Comparison of ENCODE assay signal across 8 mouse cellular contexts in genomic region chr2:28639794-28640193, GRCm38 (mm10). TPM values are rescaled to one million over a fixed set of nuclear protein-coding genes. Genes with fewer than 3 reads are reported as not detected.
A peak's percentile ranks its signal among the peaks of the same experiment; 100 is the strongest.
DNase-seq lines count a peak whose midpoint lies in the region; ATAC-seq and TF ChIP-seq lines count a peak whose summit lies in the region.

No protein-coding gene starts in this region.

- DNase-seq in forebrain, embryonic 11.5 days (ENCODE audit: low spot score), result peak; percentile 71
- peak; percentile 15 to 30 for DNase-seq in left cerebral cortex, postnatal 14 days (ENCODE audit: low spot score in 2 of 2)
- no peak for DNase-seq in left cerebral cortex, adult 18-20 months (ENCODE audit: low spot score in 2 of 2)
- peak; percentile 27 for DNase-seq in adipocyte (ENCODE audit: low spot score)
- DNase-seq in limb, embryonic 14.5 days (ENCODE audit: low spot score), result peak; percentile 18

- H3K36me3 ChIP-seq in forebrain, embryonic 11.5 days (ENCODE audit: control insufficient read depth, insufficient read depth, low read length), result no peaks in the 10 kb centered on the region
- H3K36me3 ChIP-seq in forebrain, embryonic 15.5 days, result no peaks in the 10 kb centered on the region
- no peaks in the 10 kb centered on the region for H3K36me3 ChIP-seq in limb, embryonic 14.5 days (ENCODE audit: control insufficient read depth, insufficient read depth, low read length)
- H3K36me3 ChIP-seq in testis, adult 2 months (ENCODE audit: control insufficient read depth, insufficient read depth, low read length), result no peaks in the 10 kb centered on the region

- no peak overlapping the region for H3K27ac ChIP-seq in forebrain, embryonic 11.5 days (ENCODE audit: low read depth, low read length)
- no peak overlapping the region for H3K27ac ChIP-seq in forebrain, embryonic 15.5 days (replicated peaks)
- H3K27ac ChIP-seq in limb, embryonic 14.5 days (replicated peaks; ENCODE audit: low read depth, low read length), result no peak overlapping the region
- H3K27ac ChIP-seq in testis, adult 2 months (ENCODE audit: control insufficient read depth, insufficient read depth, low read depth, low read length), result no peak overlapping the region

- H3K9me3 ChIP-seq in forebrain, embryonic 11.5 days (ENCODE audit: control insufficient read depth, low read length), result no peaks in the 10 kb centered on the region
- no peaks in the 10 kb centered on the region for H3K9me3 ChIP-seq in forebrain, embryonic 15.5 days
- no peaks in the 10 kb centered on the region for H3K9me3 ChIP-seq in limb, embryonic 14.5 days (ENCODE audit: control insufficient read depth, low read length)

- no peak overlapping the region for H3K4me3 ChIP-seq in forebrain, embryonic 11.5 days (ENCODE audit: low read depth, low read length)
- H3K4me3 ChIP-seq in forebrain, embryonic 15.5 days, result no peak overlapping the region
- no peak overlapping the region for H3K4me3 ChIP-seq in limb, embryonic 14.5 days (replicated peaks; ENCODE audit: low read length)
- H3K4me3 ChIP-seq in testis, adult 2 months (ENCODE audit: control insufficient read depth, low read depth, low read length), result no peak overlapping the region

- intact Hi-C loops in left cerebral cortex, postnatal 14 days (cut with DNase I), result no loop called here

- H3K9ac ChIP-seq in forebrain, embryonic 11.5 days (ENCODE audit: low read length), result no peak overlapping the region
- H3K9ac ChIP-seq in forebrain, embryonic 15.5 days (replicated peaks), result no peak overlapping the region
- no peak overlapping the region for H3K9ac ChIP-seq in limb, embryonic 14.5 days (ENCODE audit: low read depth, low read length, severe bottlenecking)

- H3K27me3 ChIP-seq in forebrain, embryonic 11.5 days (ENCODE audit: control insufficient read depth, insufficient read depth, low read length), result no peaks in the 10 kb centered on the region
- H3K27me3 ChIP-seq in forebrain, embryonic 15.5 days, result no peaks in the 10 kb centered on the region
- H3K27me3 ChIP-seq in limb, embryonic 14.5 days (ENCODE audit: control insufficient read depth, insufficient read depth, low read length), result no peaks in the 10 kb centered on the region
- H3K27me3 ChIP-seq in testis, adult 2 months (ENCODE audit: control insufficient read depth, insufficient read depth, low read length), result no peaks in the 10 kb centered on the region

- peaks cover 5% of the 10 kb centered on the region for H3K4me1 ChIP-seq in forebrain, embryonic 11.5 days (replicated peaks; ENCODE audit: control insufficient read depth, insufficient read depth, low read length)
- peaks cover 30% of the 10 kb centered on the region for H3K4me1 ChIP-seq in forebrain, embryonic 15.5 days
- peaks cover 16% of the 10 kb centered on the region for H3K4me1 ChIP-seq in limb, embryonic 14.5 days (ENCODE audit: control insufficient read depth, insufficient read depth, low read length)
- H3K4me1 ChIP-seq in testis, adult 2 months (ENCODE audit: control insufficient read depth, insufficient read depth, low read length), result peaks cover 13% of the 10 kb centered on the region

- H3K4me2 ChIP-seq in forebrain, embryonic 11.5 days (ENCODE audit: low read depth, low read length, severe bottlenecking), result no peak overlapping the region
- H3K4me2 ChIP-seq in forebrain, embryonic 15.5 days (replicated peaks), result no peak overlapping the region
- H3K4me2 ChIP-seq in limb, embryonic 14.5 days (replicated peaks; ENCODE audit: low read depth, low read length, severe bottlenecking), result no peak overlapping the region

- TF ChIP-seq CTCF in testis, adult 2 months (IDR thresholded peaks at IDR 0.05; ENCODE audit: control insufficient read depth, insufficient read depth, insufficient replicate concordance, low read depth, low read length), result peak; percentile 39; the same call in 1 of the 2 replicates

- no peak for TF ChIP-seq POLR2A in limb, embryonic 14.5 days (IDR thresholded peaks at IDR 0.05; ENCODE audit: borderline replicate concordance, extremely low read depth, insufficient read depth, insufficient read length)
- TF ChIP-seq POLR2A in testis, adult 2 months (IDR thresholded peaks at IDR 0.05; ENCODE audit: control insufficient read depth, low read depth, low read length), result no peak

- 52% methylated on average over 7 of the region's 7 CpGs for WGBS in forebrain, embryonic 11.5 days
- 56% methylated on average over 7 of the region's 7 CpGs for WGBS in forebrain, embryonic 15.5 days
- WGBS in limb, embryonic 14.5 days, result 58% methylated on average over 7 of the region's 7 CpGs

- ATAC-seq in forebrain, embryonic 11.5 days (replicated peaks; ENCODE audit: low FRiP score), result no peak
- ATAC-seq in forebrain, embryonic 15.5 days (replicated peaks), result no peak
- no peak for ATAC-seq in limb, embryonic 14.5 days (ENCODE audit: low FRiP score, low read depth)
- ATAC-seq in megakaryocyte-erythroid progenitor cell, adult 5-6 weeks (replicated peaks; ENCODE audit: low FRiP score, low TSS enrichment, poor library complexity, severe bottlenecking), result no peak

RNA-seq across cellular contexts. Expression of gene Tsc1, which starts 1.2 kb away (rescaled TPM):
- 27.4 and 32.4 TPM in 2 replicates for polyA plus RNA-seq in forebrain, embryonic 11.5 days (2014; fragmentation: Nextera tagmentation; extraction: Ambion mirVana)
- polyA plus RNA-seq in forebrain, embryonic 15.5 days (2015; fragmentation: Nextera tagmentation; extraction: Ambion mirVana), result 35.8 and 38.4 TPM in 2 replicates
- 10 to 100 TPM; 43.4 to 45.1 TPM for total RNA-seq in left cerebral cortex, postnatal 14 days (2021)
- total RNA-seq in left cerebral cortex, adult 18-20 months (2021), result 10 to 100 TPM; 54.4 to 58.4 TPM
- 18.5 and 20.4 TPM in 2 replicates for polyA plus RNA-seq in limb, embryonic 14.5 days (2012; rRNA removed)
- 15.7 and 17.8 TPM in 2 replicates for polyA plus RNA-seq in limb, embryonic 14.5 days (2014; fragmentation: Nextera tagmentation; extraction: Ambion mirVana)
- 20.3 and 21.6 TPM in 2 replicates for polyA plus RNA-seq in testis, adult 2 months (2012; rRNA removed)
- total RNA-seq in megakaryocyte-erythroid progenitor cell, adult 5-6 weeks (2014; fragmentation: Nextera tagmentation), result 20.1 and 32.0 TPM in 2 replicates
- total RNA-seq in megakaryocyte-erythroid progenitor cell, adult 5-6 weeks (2017), result 10.9 and 24.3 TPM in 2 replicates

RNA-seq across cellular contexts. Expression of gene Gfi1b, which starts 18.0 kb away (rescaled TPM):
- 3.4 and 3.5 TPM in 2 replicates for polyA plus RNA-seq in forebrain, embryonic 11.5 days (2014; fragmentation: Nextera tagmentation; extraction: Ambion mirVana)
- not detected in 2 replicates for polyA plus RNA-seq in forebrain, embryonic 15.5 days (2015; fragmentation: Nextera tagmentation; extraction: Ambion mirVana)
- total RNA-seq in left cerebral cortex, postnatal 14 days (2021), result not detected
- total RNA-seq in left cerebral cortex, adult 18-20 months (2021), result not detected
- polyA plus RNA-seq in limb, embryonic 14.5 days (2012; rRNA removed), result 0.33 and 0.51 TPM in 2 replicates
- polyA plus RNA-seq in limb, embryonic 14.5 days (2014; fragmentation: Nextera tagmentation; extraction: Ambion mirVana), result 0.29 and 0.32 TPM in 2 replicates
- polyA plus RNA-seq in testis, adult 2 months (2012; rRNA removed), result 1.0 and 1.3 TPM in 2 replicates
- total RNA-seq in megakaryocyte-erythroid progenitor cell, adult 5-6 weeks (2014; fragmentation: Nextera tagmentation), result 331 and 332 TPM in 2 replicates
- total RNA-seq in megakaryocyte-erythroid progenitor cell, adult 5-6 weeks (2017), result 91.3 and 113 TPM in 2 replicates

RNA-seq across cellular contexts. Expression of gene Gtf3c5, which starts 56.2 kb away (rescaled TPM):
- 41.6 and 42.3 TPM in 2 replicates for polyA plus RNA-seq in forebrain, embryonic 11.5 days (2014; fragmentation: Nextera tagmentation; extraction: Ambion mirVana)
- polyA plus RNA-seq in forebrain, embryonic 15.5 days (2015; fragmentation: Nextera tagmentation; extraction: Ambion mirVana), result 41.8 and 42.3 TPM in 2 replicates
- total RNA-seq in left cerebral cortex, postnatal 14 days (2021), result 10 to 100 TPM; 15.8 to 17.6 TPM
- total RNA-seq in left cerebral cortex, adult 18-20 months (2021), result 10 to 100 TPM; 19.1 to 19.4 TPM
- 52.4 and 52.6 TPM in 2 replicates for polyA plus RNA-seq in limb, embryonic 14.5 days (2012; rRNA removed)
- polyA plus RNA-seq in limb, embryonic 14.5 days (2014; fragmentation: Nextera tagmentation; extraction: Ambion mirVana), result 29.7 and 31.1 TPM in 2 replicates
- polyA plus RNA-seq in testis, adult 2 months (2012; rRNA removed), result 17.3 and 17.7 TPM in 2 replicates
- 33.9 and 43.0 TPM in 2 replicates for total RNA-seq in megakaryocyte-erythroid progenitor cell, adult 5-6 weeks (2014; fragmentation: Nextera tagmentation)
- 18.8 and 25.7 TPM in 2 replicates for total RNA-seq in megakaryocyte-erythroid progenitor cell, adult 5-6 weeks (2017)

RNA-seq across cellular contexts. Expression of gene Spaca9, which starts 59.7 kb away (rescaled TPM):
- 1.5 and 2.1 TPM in 2 replicates for polyA plus RNA-seq in forebrain, embryonic 11.5 days (2014; fragmentation: Nextera tagmentation; extraction: Ambion mirVana)
- polyA plus RNA-seq in forebrain, embryonic 15.5 days (2015; fragmentation: Nextera tagmentation; extraction: Ambion mirVana), result 1.5 and 1.8 TPM in 2 replicates
- not detected for total RNA-seq in left cerebral cortex, postnatal 14 days (2021)
- under 1 TPM in 1 of 2 experiments, not detected in 1; 0.61 TPM for total RNA-seq in left cerebral cortex, adult 18-20 months (2021)
- polyA plus RNA-seq in limb, embryonic 14.5 days (2012; rRNA removed), result 1.6 TPM in 2 replicates
- 1.4 and 2.1 TPM in 2 replicates for polyA plus RNA-seq in limb, embryonic 14.5 days (2014; fragmentation: Nextera tagmentation; extraction: Ambion mirVana)
- polyA plus RNA-seq in testis, adult 2 months (2012; rRNA removed), result 1,393 and 1,506 TPM in 2 replicates
- 2.7 TPM in 1 of 2 replicates, not detected in the other for total RNA-seq in megakaryocyte-erythroid progenitor cell, adult 5-6 weeks (2014; fragmentation: Nextera tagmentation)
- total RNA-seq in megakaryocyte-erythroid progenitor cell, adult 5-6 weeks (2017), result not detected in 2 replicates

Comparison
In these comparisons a context has a peak if more than half of its experiments do, and no peak if none do; other contexts are left out.
1. DNase-seq: peak in forebrain, embryonic 11.5 days (single experiment), left cerebral cortex, postnatal 14 days (2 of 2), adipocyte (single experiment) and limb, embryonic 14.5 days (single experiment); none in left cerebral cortex, adult 18-20 months (0 of 2).